9 mouse cellular contexts compared by ENCODE assay signal in the genomic region with DNA sequence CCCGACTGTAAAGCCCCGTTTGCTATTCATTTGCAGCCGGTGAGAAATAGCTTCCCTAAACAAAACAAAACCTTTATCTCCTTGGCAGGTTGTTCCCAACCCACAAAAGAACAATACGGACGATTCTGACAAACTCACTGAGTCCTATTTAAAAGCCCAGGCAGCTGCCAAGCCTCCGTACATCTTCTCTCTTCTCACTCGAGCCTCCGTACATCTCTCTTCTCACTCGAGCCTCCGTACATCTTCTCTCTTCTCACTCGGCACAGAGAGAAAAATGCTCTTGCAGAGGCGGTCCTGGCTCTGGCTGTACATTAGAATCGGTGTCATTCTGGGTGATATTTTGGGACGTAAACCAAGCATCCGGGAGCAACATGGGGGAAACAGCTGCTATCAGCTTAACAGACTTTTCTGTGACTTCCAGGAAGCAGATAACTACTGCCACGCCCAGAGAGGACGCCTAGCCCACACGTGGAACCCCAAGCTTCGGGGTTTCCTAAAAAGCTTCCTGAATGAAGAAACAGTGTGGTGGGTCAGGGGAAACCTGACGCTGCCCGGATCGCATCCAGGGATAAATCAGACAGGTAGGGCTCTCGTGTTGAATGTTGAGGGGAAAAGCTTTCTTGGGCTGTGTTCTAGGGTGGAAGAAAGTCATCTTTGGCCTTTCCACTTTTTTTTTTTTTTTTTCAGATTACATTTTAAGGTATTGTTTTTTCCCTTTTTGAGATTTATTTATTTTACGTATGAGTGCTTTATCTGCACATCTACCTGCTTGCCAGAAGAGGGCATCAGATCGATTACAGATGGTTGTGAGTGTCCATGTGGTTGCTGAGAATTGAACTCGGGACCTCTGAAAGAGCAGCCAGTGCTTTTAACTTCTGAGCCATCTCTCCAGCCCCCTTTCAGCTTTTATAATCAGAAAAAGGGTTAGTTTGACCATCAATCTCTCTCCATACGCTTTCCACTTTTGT. TPM values are rescaled to one million over a fixed set of nuclear protein-coding genes. Genes with fewer than 3 reads are reported as not detected.
DNase-seq lines count a peak whose midpoint lies in the region; ATAC-seq and TF ChIP-seq lines count a peak whose summit lies in the region.
"Had no signal": no experiment of that assay in that cellular context is flagged by ENCODE, and none has a peak within 500 bp of the region (broad histone marks: within the 10 kb centered on the region; RNA-seq: fewer than 3 reads in every experiment).

A gene (plus strand): TSS at position 275 of the 968 bp plus-strand sequence.

- DNase-seq in left cerebral cortex, adult 2 months (ENCODE audit: extremely low spot score in 1 of 2, low spot score in 2 of 2), result no peak
- no peak for DNase-seq in left cerebral cortex, postnatal 4 days
- peak; percentile 86 for DNase-seq in MEL (ENCODE audit: low read depth, low spot score)
- no peak for DNase-seq in embryonic facial prominence, embryonic 14.5 days (ENCODE audit: low spot score)
- DNase-seq in urinary bladder, adult 18-20 months (ENCODE audit: low spot score in 2 of 2), result no peak
- no peak for DNase-seq in embryo, embryonic 10.5 days (ENCODE audit: low spot score)

- no peaks in the 10 kb centered on the region for H3K27me3 ChIP-seq in MEL (ENCODE audit: control insufficient read depth in 1 of 2, insufficient read depth in 2 of 2, low read length in 2 of 2)
- H3K27me3 ChIP-seq in embryonic facial prominence, embryonic 14.5 days (replicated peaks; ENCODE audit: control insufficient read depth, insufficient read depth, low read length), result no peaks in the 10 kb centered on the region
- no peaks in the 10 kb centered on the region for H3K27me3 ChIP-seq in kidney, embryonic 14.5 days (ENCODE audit: control insufficient read depth, insufficient read depth, low read length)
- H3K27me3 ChIP-seq: neural tube, embryonic 12.5 days had no signal

- peak; percentile 9 to 53; a peak in 2 of 4 replicates for TF ChIP-seq POLR2A in MEL (IDR thresholded peaks at IDR 0.05; ENCODE audit: control insufficient read depth in 1 of 2, insufficient read depth in 1 of 2, low read depth in 1 of 2, low read length in 2 of 2, poor library complexity in 1 of 2)

- intact Hi-C loops in left cerebral cortex, adult 2 months (cut with DNase I), result no loop called here
- intact Hi-C loops in left cerebral cortex, postnatal 4 days (cut with DNase I), result no loop called here

- TF ChIP-seq RAD21 in MEL (IDR thresholded peaks at IDR 0.05; ENCODE audit: low read depth, low read length), result no peak; the same call in 1 of the 2 replicates

- H3K9me3 ChIP-seq in MEL (replicated peaks; ENCODE audit: insufficient read depth, low read length), result no peaks in the 10 kb centered on the region
- H3K9me3 ChIP-seq in embryonic facial prominence, embryonic 14.5 days (ENCODE audit: control insufficient read depth, low read length), result peaks cover under 1% of the 10 kb centered on the region; the same call in 1 of the 2 replicates
- H3K9me3 ChIP-seq in kidney, embryonic 14.5 days (ENCODE audit: control insufficient read depth, low read length), result no peaks in the 10 kb centered on the region

- H3K9ac ChIP-seq in MEL (ENCODE audit: control insufficient read depth, low read depth, low read length, poor library complexity, severe bottlenecking), result peak within 1 kb of the TSS; percentile 68
- 0 out of 2 replicates have a peak within 1 kb of the TSS, but pooled peaks have one; percentile 14 for H3K9ac ChIP-seq in embryonic facial prominence, embryonic 14.5 days (ENCODE audit: low read depth, low read length)
- H3K9ac ChIP-seq in kidney, embryonic 14.5 days (ENCODE audit: low read depth, low read length), result no peak within 1 kb of the TSS
- H3K9ac ChIP-seq: neural tube, embryonic 12.5 days had no signal

- H3K36me3 ChIP-seq in MEL (ENCODE audit: control insufficient read depth in 1 of 2, insufficient read depth in 2 of 2, low read length in 2 of 2), result peaks cover 0 to 13% of the 10 kb centered on the region in 2 experiments; a peak in 2 of 4 replicates
- H3K36me3 ChIP-seq in embryonic facial prominence, embryonic 14.5 days (ENCODE audit: control insufficient read depth, insufficient read depth, low read length), result no peaks in the 10 kb centered on the region
- no peaks in the 10 kb centered on the region for H3K36me3 ChIP-seq in kidney, embryonic 14.5 days (ENCODE audit: control insufficient read depth, insufficient read depth, low read length)
- H3K36me3 ChIP-seq: neural tube, embryonic 12.5 days had no signal

- H3K27ac ChIP-seq in left cerebral cortex, adult 2 months, result no peak within 1 kb of the TSS
- H3K27ac ChIP-seq in MEL (ENCODE audit: control insufficient read depth, low read depth, low read length), result peak within 1 kb of the TSS; percentile 90
- H3K27ac ChIP-seq in embryonic facial prominence, embryonic 14.5 days (replicated peaks; ENCODE audit: low read depth, low read length), result no peak within 1 kb of the TSS
- H3K27ac ChIP-seq in kidney, embryonic 14.5 days (ENCODE audit: low read depth, low read length), result no peak within 1 kb of the TSS
- H3K27ac ChIP-seq: neural tube, embryonic 12.5 days had no signal

- WGBS in embryonic facial prominence, embryonic 14.5 days, result 61% methylated on average over 27 of the region's 27 CpGs
- WGBS in kidney, embryonic 14.5 days, result 60% methylated on average over 27 of the region's 27 CpGs

- peak within 1 kb of the TSS; percentile 20 for H3K4me3 ChIP-seq in left cerebral cortex, adult 2 months
- peak within 1 kb of the TSS; percentile 56 to 73 for H3K4me3 ChIP-seq in MEL (ENCODE audit: control insufficient read depth in 1 of 2, insufficient read depth in 1 of 2, low read depth in 2 of 2, low read length in 2 of 2)
- H3K4me3 ChIP-seq in embryonic facial prominence, embryonic 14.5 days (ENCODE audit: low read depth, low read length), result no peak within 1 kb of the TSS
- H3K4me3 ChIP-seq in kidney, embryonic 14.5 days (ENCODE audit: low read length), result no peak within 1 kb of the TSS; the same call in 1 of the 2 replicates
- H3K4me3 ChIP-seq: neural tube, embryonic 12.5 days had no signal

- peaks cover 1% of the 10 kb centered on the region; the same call in 1 of the 2 replicates for H3K79me2 ChIP-seq in MEL (ENCODE audit: control insufficient read depth, insufficient read depth, low read length, poor library complexity)

- TF ChIP-seq EP300 in MEL (IDR thresholded peaks at IDR 0.05; ENCODE audit: low read depth in 1 of 2, low read length in 2 of 2), result peak; percentile 82 to 91

- peaks cover 9 to 15% of the 10 kb centered on the region in 2 experiments for H3K4me1 ChIP-seq in MEL (ENCODE audit: control insufficient read depth in 1 of 2, insufficient read depth in 2 of 2, low read length in 2 of 2)
- H3K4me1 ChIP-seq in embryonic facial prominence, embryonic 14.5 days (ENCODE audit: control insufficient read depth, insufficient read depth, low read length), result no peaks in the 10 kb centered on the region
- H3K4me1 ChIP-seq in kidney, embryonic 14.5 days (ENCODE audit: control insufficient read depth, insufficient read depth, low read length), result no peaks in the 10 kb centered on the region
- H3K4me1 ChIP-seq: neural tube, embryonic 12.5 days had no signal

- ATAC-seq in embryonic facial prominence, embryonic 14.5 days (ENCODE audit: low read depth), result no peak
- ATAC-seq in megakaryocyte progenitor cell, adult 5-6 weeks (replicated peaks; ENCODE audit: poor library complexity), result peak; percentile 94
- no peak for ATAC-seq in kidney, embryonic 14.5 days (ENCODE audit: low FRiP score, low TSS enrichment)

- peak; percentile 45 for TF ChIP-seq CTCF in left cerebral cortex, adult 2 months (IDR thresholded peaks at IDR 0.05)
- TF ChIP-seq CTCF in MEL (IDR thresholded peaks at IDR 0.05 in 2 of 3, conservative IDR thresholded peaks at IDR 0.05 in 1 of 3; ENCODE audit: control insufficient read depth in 1 of 3, insufficient read depth in 1 of 3, low read depth in 2 of 3, low read length in 3 of 3, poor library complexity in 1 of 3, severe bottlenecking in 1 of 3), result peak; percentile 9 to 19 (median 13); a peak in 2 of 6 replicates

- H3K4me2 ChIP-seq in embryonic facial prominence, embryonic 14.5 days (ENCODE audit: low read depth, low read length), result peak within 1 kb of the TSS; percentile 28
- no peak within 1 kb of the TSS; the same call in 1 of the 2 replicates for H3K4me2 ChIP-seq in kidney, embryonic 14.5 days (replicated peaks; ENCODE audit: low read depth, low read length)
- H3K4me2 ChIP-seq: neural tube, embryonic 12.5 days had no signal

TF ChIP-seq in MEL, 35 proteins besides CTCF, POLR2A, EP300 and RAD21 (continues in another document):
- TF ChIP-seq JUND (IDR thresholded peaks at IDR 0.05; ENCODE audit: low read depth, low read length) (no peak), RCOR1 (IDR thresholded peaks at IDR 0.05; ENCODE audit: low read depth, low read length) (peak; percentile 71; the same call in 1 of the 2 replicates), ELF1 (IDR thresholded peaks at IDR 0.05; ENCODE audit: low read depth, low read length) (peak; percentile 72), MXI1 (IDR thresholded peaks at IDR 0.05; ENCODE audit: low read depth, low read length) (peak; percentile 97), MAZ (IDR thresholded peaks at IDR 0.05; ENCODE audit: low read depth, low read length) (0 out of 2 replicates have a peak, but pooled peaks have one; percentile 18), TBP (IDR thresholded peaks at IDR 0.05; ENCODE audit: low read depth, low read length) (peak; percentile 96), MYB (IDR thresholded peaks at IDR 0.05; ENCODE audit: low read depth, low read length) (peak; percentile 74), ZC3H11A (IDR thresholded peaks at IDR 0.05; ENCODE audit: low read depth, low read length) (no peak), TCF12 (IDR thresholded peaks at IDR 0.05; ENCODE audit: low read depth, low read length) (peak; percentile 72), BHLHE40 (IDR thresholded peaks at IDR 0.05; ENCODE audit: borderline replicate concordance, low read depth, low read length) (peak; percentile 42; the same call in 1 of the 2 replicates), TAL1 (IDR thresholded peaks at IDR 0.05; ENCODE audit: low read length) (peak; percentile 79), KAT2A (conservative IDR thresholded peaks at IDR 0.05; ENCODE audit: low read depth, low read length) (no peak), MEF2A (IDR thresholded peaks at IDR 0.05; ENCODE audit: extremely low read depth, insufficient replicate concordance, low read depth, low read length, poor library complexity, severe bottlenecking) (no peak)

RNA-seq across cellular contexts. Expression of the gene that starts here (rescaled TPM):
- under 1 TPM; 0.68 to 0.91 TPM for total RNA-seq in left cerebral cortex, adult 2 months (2021)
- total RNA-seq in left cerebral cortex, postnatal 4 days (2021), result under 1 TPM; 0.26 to 0.64 TPM
- 2.6 and 3.4 TPM in 2 replicates for total RNA-seq in MEL (2012; rRNA removed)
- polyA plus RNA-seq in MEL (2012; ENCODE audit: insufficient read depth in 1 of 2, insufficient read length in 2 of 2, low read depth in 1 of 2, low replicate concordance in 2 of 2, missing spikeins in 1 of 2), result 1 to 10 TPM in 1 of 2 experiments, not detected in 1; 7.4 TPM
- polyA plus RNA-seq in embryonic facial prominence, embryonic 14.5 days (2014; fragmentation: Nextera tagmentation; extraction: Ambion mirVana), result 0.24 TPM in 1 of 2 replicates, not detected in the other
- total RNA-seq in megakaryocyte progenitor cell, adult 5-6 weeks (2015), result 0.27 and 0.79 TPM in 2 replicates
- 0.12 TPM in 1 of 2 replicates, not detected in the other for total RNA-seq in megakaryocyte progenitor cell, adult 5-6 weeks (2017)
- polyA plus RNA-seq in kidney, embryonic 14.5 days (2014; fragmentation: Nextera tagmentation; extraction: Ambion mirVana), result 0.28 TPM in 1 of 2 replicates, not detected in the other

Comparison
In these comparisons a context has a peak if more than half of its experiments do, and no peak if none do; other contexts are left out.
1. Peak in ATAC-seq in megakaryocyte progenitor cell, adult 5-6 weeks; RNA of the gene not detected or under 1 TPM.
2. H3K4me3 ChIP-seq: peak in left cerebral cortex, adult 2 months (single experiment) and MEL (2 of 2); none in embryonic facial prominence, embryonic 14.5 days (single experiment) and kidney, embryonic 14.5 days (single experiment).